Mouse (Mus musculus) midbrain, embryonic 12.5 days (tissue): ENCODE measurements around the gene Homer3. TPM values are rescaled to one million over a fixed set of nuclear protein-coding genes. Genes with fewer than 3 reads are reported as not detected.

Experiments used
- ATAC-seq: fragments of 200-750 bp; cut with Nextera tagmentation; 2 replicates; pipeline ENCODE4 v1.8.0; 2017; ENCODE audit warnings: low read depth, moderate TSS enrichment, moderate library complexity; ENCODE audit not compliant: low FRiP score
- H3K27ac ChIP-seq: fragments of 300-500 bp; sonication (generic); replicated peaks from 2 replicates; pipeline ENCODE4 v1.5.1; 2016; ENCODE audit warnings: mild to moderate bottlenecking
- H3K27me3 ChIP-seq: fragments of 300-500 bp; sonication (generic); 2 replicates; pipeline ENCODE4 v1.6.1; 2016; ENCODE audit warnings: mild to moderate bottlenecking
- H3K36me3 ChIP-seq: fragments of 300-500 bp; sonication (generic); 2 replicates; pipeline ENCODE4 v1.6.1; 2016
- H3K4me1 ChIP-seq: fragments of 300-500 bp; sonication (generic); 2 replicates; pipeline ENCODE4 v1.6.1; 2016
- H3K4me2 ChIP-seq: fragments of 300-500 bp; sonication (generic); replicated peaks from 2 replicates; pipeline ENCODE4 v1.6.1; 2016; ENCODE audit warnings: mild to moderate bottlenecking, moderate library complexity
- H3K4me3 ChIP-seq: fragments of 300-500 bp; sonication (generic); 2 replicates; pipeline ENCODE4 v1.5.1; 2016; ENCODE audit warnings: mild to moderate bottlenecking
- H3K9ac ChIP-seq: fragments of 300-500 bp; sonication (generic); replicated peaks from 2 replicates; pipeline ENCODE4 v1.6.1; 2016; ENCODE audit warnings: mild to moderate bottlenecking, moderate library complexity
- H3K9me3 ChIP-seq: fragments of 300-500 bp; sonication (generic); 2 replicates; pipeline ENCODE4 v1.6.1; 2016; ENCODE audit warnings: mild to moderate bottlenecking
- WGBS: fragments of 180-500 bp; shearing (Covaris S2); methylation state at CpG from one replicate; pipeline ENCODE4 v1.1.7; 2016; 5-methylcytosine and 5-hydroxymethylcytosine counted together
- polyA plus RNA-seq: library from polyadenylated mRNA; unstranded; fragments of >200 nt; fragmentation: Nextera tagmentation; extraction: Ambion mirVana; gene quantifications from 2 replicates; pipeline ENCODE4 v1.2.1, GENCODE M21; 2016

Homer3 gene
- polyA plus RNA-seq = 99.6 and 100 TPM in 2 replicates

GRCm38 (mm10) chr8:70282603-70283135, at the start of gene Homer3:
Gene Homer3, plus strand, starts transcription at chr8:70282827.
- ATAC-seq = peak; percentile 90
- Histone ChIP-seq H3K4me3 (peak within 1 kb of the TSS; percentile 71), H3K36me3 (peaks cover 30% of the 10 kb centered on the region), H3K27me3 (no peaks in the 10 kb centered on the region; the same call in 1 of the 2 replicates), H3K9ac (peak within 1 kb of the TSS; percentile 93), H3K9me3 (peaks cover 4% of the 10 kb centered on the region; the same call in 1 of the 2 replicates), H3K4me2 (peak within 1 kb of the TSS; percentile 85), H3K4me1 (peaks cover 15% of the 10 kb centered on the region), H3K27ac (peak within 1 kb of the TSS; percentile 79)
- 2% methylated on average over 35 of the region's 36 CpGs for WGBS

- peak overlapping the region; percentile 82 for H3K4me3 ChIP-seq
- ATAC-seq = peak; percentile 13; the same call in 1 of the 2 replicates
- no peaks in the 10 kb centered on the region for H3K27me3 ChIP-seq
- 8% methylated on average over 13 of the region's 13 CpGs for WGBS
- H3K36me3 ChIP-seq = peaks cover 52% of the 10 kb centered on the region
- H3K9ac ChIP-seq = peak overlapping the region; percentile 88
- H3K4me2 ChIP-seq = peak overlapping the region; percentile 94
- peaks cover 22% of the 10 kb centered on the region for H3K4me1 ChIP-seq
- peak overlapping the region; percentile 90 for H3K27ac ChIP-seq
- H3K9me3 ChIP-seq = no peaks in the 10 kb centered on the region
These were observed 49.0 kb upstream of the Homer3 start for GRCm38 (mm10) chr8:70233606-70234005.

- Histone ChIP-seq H3K4me1 (peaks cover 22% of the 10 kb centered on the region), H3K27me3 (no peaks in the 10 kb centered on the region), H3K36me3 (peaks cover 52% of the 10 kb centered on the region), H3K27ac (peak within 1 kb of the TSS; percentile 90), H3K4me3 (peak within 1 kb of the TSS; percentile 82), H3K9ac (peak within 1 kb of the TSS; percentile 88), H3K9me3 (no peaks in the 10 kb centered on the region), H3K4me2 (peak within 1 kb of the TSS; percentile 94)
- ATAC-seq = peak; percentile 97
- under 1% methylated on average over 58 of the region's 67 CpGs for WGBS
These were observed 48.4 kb upstream of the Homer3 start, which contains the start of the genes Sugp2 and Armc6 for GRCm38 (mm10) chr8:70234080-70234780. Gene Sugp2, plus strand, starts transcription at chr8:70234226. Gene Armc6, minus strand, starts transcription at chr8:70234466.

GRCm38 (mm10) chr8:70234781-70235128, 47.9 kb upstream of the Homer3 start:
- Histone ChIP-seq H3K27ac (peak overlapping the region; percentile 90), H3K27me3 (no peaks in the 10 kb centered on the region), H3K36me3 (peaks cover 48% of the 10 kb centered on the region), H3K4me3 (peak overlapping the region; percentile 82), H3K9me3 (no peaks in the 10 kb centered on the region), H3K9ac (peak overlapping the region; percentile 88), H3K4me1 (peaks cover 22% of the 10 kb centered on the region), H3K4me2 (peak overlapping the region; percentile 94)
- ATAC-seq = no peak
- WGBS = 1% methylated on average over 15 of the region's 15 CpGs

GRCm38 (mm10) chr8:70237842-70238241, 44.8 kb upstream of the Homer3 start:
- H3K36me3 ChIP-seq = peaks cover 63% of the 10 kb centered on the region
- no peak overlapping the region for H3K27ac ChIP-seq
- no peaks in the 10 kb centered on the region for H3K9me3 ChIP-seq
- no peak overlapping the region for H3K9ac ChIP-seq
- no peak for ATAC-seq
- 89% methylated on average over 2 of the region's 2 CpGs for WGBS
- peaks cover 20% of the 10 kb centered on the region for H3K4me1 ChIP-seq
- H3K4me3 ChIP-seq = no peak overlapping the region
- no peaks in the 10 kb centered on the region for H3K27me3 ChIP-seq
- H3K4me2 ChIP-seq = no peak overlapping the region

- WGBS = 88% methylated on average over 5 of the region's 5 CpGs
- peaks cover 88% of the 10 kb centered on the region for H3K36me3 ChIP-seq
- H3K9me3 ChIP-seq = no peaks in the 10 kb centered on the region
- no peak for ATAC-seq
- no peak overlapping the region for H3K4me3 ChIP-seq
- no peak overlapping the region for H3K4me2 ChIP-seq
- no peak overlapping the region for H3K9ac ChIP-seq
- peaks cover 7% of the 10 kb centered on the region for H3K4me1 ChIP-seq
- H3K27ac ChIP-seq = no peak overlapping the region
- no peaks in the 10 kb centered on the region for H3K27me3 ChIP-seq
These were observed 42.0 kb upstream of the Homer3 start for GRCm38 (mm10) chr8:70240642-70241041.

- H3K36me3 ChIP-seq = peaks cover 92% of the 10 kb centered on the region
- 93% methylated on average over 6 of the region's 6 CpGs for whole genome bisulfite sequencing
These were observed 36.0 kb upstream of the Homer3 start for GRCm38 (mm10) chr8:70246622-70247021.

GRCm38 (mm10) chr8:70247841-70248240, 34.8 kb upstream of the Homer3 start:
- peaks cover 92% of the 10 kb centered on the region for H3K36me3 ChIP-seq
- H3K4me1 ChIP-seq = no peaks in the 10 kb centered on the region
- no peak overlapping the region for H3K4me2 ChIP-seq
- no peak overlapping the region for H3K4me3 ChIP-seq
- peak overlapping the region; percentile 32; the same call in 1 of the 2 replicates for H3K27ac ChIP-seq
- no peak for ATAC-seq
- H3K9ac ChIP-seq = no peak overlapping the region
- H3K27me3 ChIP-seq = no peaks in the 10 kb centered on the region
- 79% methylated on average over 3 of the region's 3 CpGs for WGBS
- no peaks in the 10 kb centered on the region for H3K9me3 ChIP-seq

More at GRCm38 (mm10) chr8:70246622-70247021, 36.0 kb upstream of the Homer3 start:
- H3K4me2 ChIP-seq = no peak overlapping the region
- H3K4me1 ChIP-seq = no peaks in the 10 kb centered on the region
- no peak overlapping the region for H3K4me3 ChIP-seq
- H3K9ac ChIP-seq = no peak overlapping the region
- ATAC-seq = no peak
- H3K27ac ChIP-seq = no peak overlapping the region
- no peaks in the 10 kb centered on the region for H3K9me3 ChIP-seq
- H3K27me3 ChIP-seq = no peaks in the 10 kb centered on the region

- Histone ChIP-seq H3K27me3 (no peaks in the 10 kb centered on the region), H3K27ac (no peak overlapping the region)
- ATAC-seq = no peak
These were observed 28.0 kb upstream of the Homer3 start for GRCm38 (mm10) chr8:70254628-70255027.

GRCm38 (mm10) chr8:70257456-70257855, 25.2 kb upstream of the Homer3 start:
- WGBS = 88% methylated on average over 3 of the region's 3 CpGs
- H3K4me2 ChIP-seq = no peak overlapping the region
- H3K27me3 ChIP-seq = no peaks in the 10 kb centered on the region
- H3K4me3 ChIP-seq = no peak overlapping the region
- H3K9me3 ChIP-seq = no peaks in the 10 kb centered on the region
- no peaks in the 10 kb centered on the region for H3K4me1 ChIP-seq
- no peak overlapping the region for H3K27ac ChIP-seq
- ATAC-seq = no peak
- no peak overlapping the region for H3K9ac ChIP-seq
- H3K36me3 ChIP-seq = peaks cover 100% of the 10 kb centered on the region

More at GRCm38 (mm10) chr8:70254628-70255027, 28.0 kb upstream of the Homer3 start:
- H3K4me2 ChIP-seq = no peak overlapping the region
- no peaks in the 10 kb centered on the region for H3K4me1 ChIP-seq
- WGBS = 82% methylated on average over 1 of the region's 1 CpGs
- H3K9ac ChIP-seq = no peak overlapping the region
- no peak overlapping the region for H3K4me3 ChIP-seq
- no peaks in the 10 kb centered on the region for H3K9me3 ChIP-seq
- H3K36me3 ChIP-seq = peaks cover 100% of the 10 kb centered on the region

- 96% methylated on average over 5 of the region's 5 CpGs for WGBS
- no peak overlapping the region for H3K4me2 ChIP-seq
- no peak overlapping the region for H3K27ac ChIP-seq
- H3K36me3 ChIP-seq = peaks cover 100% of the 10 kb centered on the region
- no peaks in the 10 kb centered on the region for H3K27me3 ChIP-seq
- no peaks in the 10 kb centered on the region for H3K4me1 ChIP-seq
- no peak overlapping the region for H3K9ac ChIP-seq
- no peaks in the 10 kb centered on the region for H3K9me3 ChIP-seq
- H3K4me3 ChIP-seq = no peak overlapping the region
- ATAC-seq = no peak
These were observed 24.0 kb upstream of the Homer3 start for GRCm38 (mm10) chr8:70258600-70258999.

- H3K4me3 ChIP-seq = no peak overlapping the region
- no peak overlapping the region for H3K27ac ChIP-seq
- ATAC-seq = no peak
- H3K4me2 ChIP-seq = no peak overlapping the region
- 96% methylated on average over 2 of the region's 2 CpGs for WGBS
- H3K36me3 ChIP-seq = peaks cover 100% of the 10 kb centered on the region
- H3K4me1 ChIP-seq = no peaks in the 10 kb centered on the region
- H3K27me3 ChIP-seq = no peaks in the 10 kb centered on the region
- no peak overlapping the region for H3K9ac ChIP-seq
- no peaks in the 10 kb centered on the region for H3K9me3 ChIP-seq
These were observed 23.6 kb upstream of the Homer3 start for GRCm38 (mm10) chr8:70259043-70259442.
